Mouse (Mus musculus) frontal cortex, postnatal 36 days (tissue): Measurements from ENCODE around the gene Rest.
A peak's percentile ranks its signal among the peaks of the same experiment; 100 is the strongest.

Source experiments
- DNase-seq, 2 experiments: peaks; one replicate each; pipeline ENCODE4 v3.0.0; 2022; ENCODE audit warnings: low spot score in 2 of 2

Gene Rest

DNA sequence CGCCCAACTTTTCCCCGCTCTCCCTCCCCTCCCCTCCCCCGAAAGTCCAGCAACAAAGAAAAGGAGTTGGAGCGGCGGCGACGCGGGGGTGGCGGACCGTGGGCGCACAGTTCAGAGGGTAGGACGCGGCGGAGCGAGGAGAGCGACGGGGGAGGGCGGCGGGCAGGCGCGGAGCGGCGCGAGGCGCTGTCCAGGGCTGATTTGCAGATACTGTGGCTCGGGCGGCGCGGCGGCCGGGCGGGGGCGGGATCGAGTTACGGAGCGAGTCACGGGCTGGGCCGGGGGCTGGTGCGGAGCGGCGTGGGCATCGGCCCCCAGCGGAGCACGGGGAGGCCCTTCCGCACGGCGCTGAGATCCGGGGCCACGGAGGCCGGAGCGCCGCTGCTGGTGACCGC is 377 bp downstream of the Rest start:
- DNase-seq: peak; percentile 24 to 40

DNA sequence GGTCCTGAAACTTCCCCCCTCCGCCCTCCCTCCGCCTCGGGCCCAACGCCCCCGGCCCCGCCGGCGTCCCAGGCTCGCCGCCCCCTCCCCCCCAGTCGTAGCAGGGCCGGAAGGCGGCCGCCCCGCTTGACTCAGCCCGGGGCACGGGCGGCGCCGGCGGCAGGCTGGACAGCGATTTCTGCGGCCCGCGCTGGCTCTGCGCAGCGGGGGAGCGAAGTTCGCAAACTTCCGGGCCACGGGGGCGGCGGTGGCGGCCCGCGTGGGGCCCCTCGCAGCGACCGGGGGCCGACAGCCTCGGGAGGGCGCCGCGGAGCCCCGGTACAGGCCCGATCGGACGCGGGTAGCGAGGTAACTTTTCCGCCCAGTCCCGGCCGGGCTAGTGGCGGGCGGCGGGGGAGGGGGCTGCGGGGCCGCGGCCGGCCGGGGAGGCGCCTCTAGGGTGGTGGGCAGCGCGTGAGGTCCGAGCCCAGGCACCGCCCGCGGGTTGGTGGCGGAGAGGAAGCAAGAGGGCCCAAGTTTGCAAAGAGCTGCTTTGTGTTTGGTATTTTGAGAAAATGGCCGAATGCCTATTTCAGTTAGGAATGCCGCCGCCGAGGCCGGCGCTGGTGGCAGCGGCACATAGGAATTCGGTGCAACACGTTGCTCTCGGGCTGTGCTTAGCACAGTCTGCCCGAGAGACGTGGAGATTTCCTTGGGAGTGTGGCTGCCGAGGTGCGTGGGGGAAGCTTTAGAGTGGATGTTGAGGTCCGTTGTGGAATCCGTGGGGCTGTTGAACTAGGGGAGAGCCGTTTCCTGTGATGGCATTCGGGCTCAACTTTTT is 985 bp downstream of the Rest start:
- peak; percentile 28 to 32 for DNase-seq

DNA sequence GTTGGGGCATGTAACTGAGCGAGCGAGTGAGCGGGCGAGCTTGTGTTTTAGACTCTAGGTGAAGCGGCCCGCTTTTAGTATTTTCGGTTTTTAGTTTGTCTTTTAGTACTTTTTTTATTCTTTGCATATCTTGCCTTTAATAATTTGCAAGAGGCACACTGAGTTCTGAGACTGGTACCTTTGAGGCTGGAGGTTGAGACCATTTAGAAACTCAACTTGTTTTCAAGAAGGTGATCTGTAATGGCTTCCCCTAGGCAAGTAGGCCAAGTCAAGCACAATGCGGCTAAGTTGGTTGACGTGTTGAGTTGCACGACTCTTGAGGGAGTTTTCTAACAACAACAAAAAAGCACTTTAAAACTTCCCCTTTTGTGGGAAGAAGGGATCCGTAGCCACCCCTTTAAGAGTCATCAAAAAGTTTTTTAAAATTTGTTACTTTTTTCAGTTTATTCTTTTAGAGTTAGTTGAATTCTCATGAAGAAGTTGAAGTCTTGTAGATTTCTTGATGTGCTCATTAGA is 1.7 kb downstream of the Rest start:
- no peak for DNase-seq

DNA sequence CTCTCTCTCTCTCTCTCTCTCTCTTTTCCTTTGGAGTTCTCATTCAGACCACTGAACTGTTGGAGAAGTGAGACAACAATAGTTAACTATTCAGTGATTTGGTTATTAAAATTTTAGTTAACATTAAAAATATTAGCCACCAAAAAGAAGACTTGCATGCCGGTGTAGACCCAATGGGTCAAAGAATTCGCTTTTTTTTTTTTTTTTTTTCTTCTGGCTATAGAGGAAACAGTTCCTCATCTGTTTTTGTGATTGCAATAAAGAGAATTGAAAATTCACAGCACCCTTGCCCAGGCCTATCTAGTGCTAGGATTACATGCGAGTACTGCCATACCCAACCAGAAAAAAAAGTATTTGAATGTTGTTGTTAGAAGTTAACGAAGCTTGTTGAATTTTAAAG is 2.1 kb downstream of the Rest start:
- no peak for DNase-seq

DNA sequence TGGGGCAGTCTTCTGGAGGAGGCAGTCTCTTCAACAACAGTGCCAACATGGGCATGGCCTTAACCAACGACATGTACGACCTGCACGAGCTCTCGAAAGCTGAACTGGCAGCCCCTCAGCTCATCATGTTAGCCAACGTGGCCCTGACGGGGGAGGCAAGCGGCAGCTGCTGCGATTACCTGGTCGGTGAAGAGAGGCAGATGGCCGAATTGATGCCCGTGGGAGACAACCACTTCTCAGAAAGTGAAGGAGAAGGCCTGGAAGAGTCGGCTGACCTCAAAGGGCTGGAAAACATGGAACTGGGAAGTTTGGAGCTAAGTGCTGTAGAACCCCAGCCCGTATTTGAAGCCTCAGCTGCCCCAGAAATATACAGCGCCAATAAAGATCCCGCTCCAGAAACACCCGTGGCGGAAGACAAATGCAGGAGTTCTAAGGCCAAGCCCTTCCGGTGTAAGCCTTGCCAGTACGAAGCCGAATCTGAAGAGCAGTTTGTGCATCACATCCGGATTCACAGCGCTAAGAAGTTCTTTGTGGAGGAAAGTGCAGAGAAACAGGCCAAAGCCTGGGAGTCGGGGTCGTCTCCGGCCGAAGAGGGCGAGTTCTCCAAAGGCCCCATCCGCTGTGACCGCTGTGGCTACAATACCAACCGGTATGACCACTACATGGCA is 2.8 kb downstream of the Rest start:
- DNase-seq: no peak

DNA sequence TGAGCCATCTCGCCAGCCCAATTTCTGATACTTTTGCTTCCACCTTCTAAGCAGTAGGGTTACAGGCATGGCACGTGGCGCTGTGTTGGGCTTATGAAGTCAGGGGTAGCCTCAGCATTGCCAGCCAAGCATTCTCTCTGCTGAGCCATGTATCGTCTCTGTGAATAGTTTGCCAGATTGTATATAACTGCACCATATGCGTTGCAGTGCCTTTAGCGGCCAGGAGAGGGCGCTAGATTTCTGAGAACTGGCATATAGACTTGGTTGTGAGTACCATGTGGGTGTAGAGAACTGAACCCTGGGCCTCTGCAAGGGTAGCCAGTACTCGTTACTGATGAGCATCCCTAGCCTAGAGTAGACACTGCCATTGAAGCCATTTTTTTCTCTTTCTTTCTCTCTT is 4.1 kb downstream of the Rest start:
- no peak for DNase-seq

DNA sequence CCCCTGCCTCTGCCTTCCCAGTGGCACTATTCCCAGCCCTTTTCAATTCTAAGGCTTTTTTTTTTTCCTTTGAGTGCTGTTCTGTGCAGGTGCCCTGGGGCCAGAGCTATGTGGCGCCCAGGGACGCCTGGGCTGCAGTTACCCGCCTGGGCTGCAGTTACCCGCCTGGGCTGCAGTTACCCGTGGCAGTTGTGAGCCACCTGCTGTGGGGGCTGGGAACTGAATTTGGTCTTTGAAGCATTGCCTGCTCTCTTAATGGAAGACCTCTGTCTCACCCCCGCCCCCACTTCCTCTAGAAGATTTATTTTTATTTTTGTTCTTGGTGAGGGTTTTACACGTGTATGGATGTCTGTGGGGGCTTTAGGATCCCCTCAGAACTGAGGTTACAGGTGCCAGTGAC is 7.9 kb downstream of the Rest start:
- DNase-seq: no peak

DNA sequence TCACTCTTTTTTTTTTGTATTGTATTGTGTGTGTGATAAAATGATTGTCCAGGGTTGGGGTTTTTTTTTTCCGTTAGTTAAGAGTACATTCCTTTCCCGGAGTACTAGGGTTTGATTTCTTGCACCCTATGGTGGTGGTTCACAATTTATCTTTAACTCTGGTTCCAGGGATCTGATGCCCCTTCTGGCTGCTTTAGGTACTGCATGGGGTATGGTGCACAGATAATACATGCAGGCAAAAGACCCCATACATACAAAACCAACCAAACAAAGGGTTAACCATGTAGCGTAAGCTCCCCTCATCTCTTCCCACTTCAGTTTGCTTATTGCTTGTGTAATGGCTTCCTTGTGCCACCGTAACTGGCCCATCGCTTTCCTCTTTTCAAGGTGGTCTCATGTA is 10.7 kb downstream of the Rest start:
- DNase-seq: no peak

DNA sequence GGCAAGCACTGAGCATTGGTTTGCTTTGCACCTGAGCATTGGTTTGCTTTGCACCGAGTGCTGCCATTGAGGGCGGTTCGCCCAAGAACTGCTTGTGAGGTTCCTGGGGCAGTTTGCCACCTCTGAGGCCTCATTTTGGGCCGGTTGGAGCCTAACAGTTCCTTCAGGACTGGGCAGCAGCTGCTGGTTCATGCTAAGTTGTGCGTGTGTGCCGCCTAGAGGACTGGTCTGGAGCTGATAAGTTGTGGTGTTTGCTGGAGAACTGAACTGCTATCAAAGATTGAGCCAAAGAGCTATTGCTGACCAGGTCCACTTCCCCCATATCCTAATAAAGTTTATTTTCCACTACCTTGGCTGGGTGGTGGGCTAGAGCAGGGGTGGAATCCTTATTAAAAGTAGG is 11.9 kb downstream of the Rest start:
- no peak for DNase-seq

DNA sequence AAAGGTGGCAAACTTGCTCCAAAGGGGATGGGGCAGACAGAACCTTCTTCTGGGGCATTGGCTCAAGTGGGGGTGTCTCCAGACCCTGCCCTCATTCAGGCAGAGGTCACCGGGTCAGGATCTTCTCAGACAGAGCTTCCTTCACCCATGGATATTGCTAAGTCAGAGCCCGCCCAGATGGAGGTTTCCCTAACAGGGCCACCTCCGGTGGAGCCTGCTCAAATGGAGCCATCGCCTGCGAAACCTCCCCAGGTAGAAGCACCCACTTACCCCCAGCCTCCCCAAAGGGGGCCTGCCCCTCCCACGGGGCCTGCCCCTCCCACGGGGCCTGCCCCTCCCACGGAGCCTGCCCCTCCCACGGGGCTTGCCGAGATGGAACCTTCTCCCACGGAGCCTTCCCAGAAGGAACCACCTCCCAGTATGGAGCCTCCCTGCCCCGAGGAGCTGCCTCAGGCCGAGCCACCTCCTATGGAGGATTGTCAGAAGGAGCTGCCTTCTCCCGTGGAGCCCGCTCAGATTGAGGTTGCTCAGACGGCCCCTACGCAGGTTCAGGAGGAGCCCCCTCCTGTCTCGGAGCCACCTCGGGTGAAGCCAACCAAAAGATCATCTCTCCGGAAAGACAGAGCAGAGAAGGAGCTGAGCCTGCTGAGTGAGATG is 16.4 kb downstream of the Rest start:
- no peak for DNase-seq

DNA sequence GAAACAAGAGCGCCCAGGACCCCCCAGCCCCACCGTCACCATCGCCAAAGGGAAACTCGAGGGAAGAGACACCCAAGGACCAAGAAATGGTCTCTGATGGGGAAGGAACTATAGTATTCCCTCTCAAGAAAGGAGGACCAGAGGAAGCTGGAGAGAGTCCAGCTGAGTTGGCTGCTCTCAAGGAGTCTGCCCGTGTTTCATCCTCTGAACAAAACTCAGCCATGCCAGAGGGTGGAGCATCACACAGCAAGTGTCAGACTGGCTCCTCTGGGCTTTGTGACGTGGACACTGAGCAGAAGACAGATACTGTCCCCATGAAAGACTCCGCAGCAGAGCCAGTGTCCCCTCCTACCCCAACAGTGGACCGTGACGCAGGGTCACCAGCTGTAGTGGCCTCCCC is 17.0 kb downstream of the Rest start:
- DNase-seq: no peak

DNA sequence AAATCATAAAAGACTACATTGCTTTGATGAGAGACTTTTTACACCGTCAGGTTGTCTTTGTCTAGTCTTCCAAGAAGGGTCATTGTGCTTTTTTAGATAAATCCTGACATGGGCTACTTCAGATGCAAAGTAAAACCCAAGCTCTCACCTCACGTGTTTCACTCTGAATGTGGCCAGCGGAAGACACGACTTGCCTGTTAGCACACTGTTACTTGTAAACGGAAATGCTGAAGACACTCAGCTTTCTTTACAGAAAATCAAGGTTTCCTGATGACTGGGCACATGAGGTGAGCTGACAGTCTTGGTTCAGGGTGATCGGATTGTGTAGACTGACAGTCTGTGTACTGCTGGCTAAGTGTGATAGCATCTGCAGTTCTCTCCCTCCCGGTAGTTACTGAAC is 20.4 kb downstream of the Rest start:
- DNase-seq: no peak

DNA sequence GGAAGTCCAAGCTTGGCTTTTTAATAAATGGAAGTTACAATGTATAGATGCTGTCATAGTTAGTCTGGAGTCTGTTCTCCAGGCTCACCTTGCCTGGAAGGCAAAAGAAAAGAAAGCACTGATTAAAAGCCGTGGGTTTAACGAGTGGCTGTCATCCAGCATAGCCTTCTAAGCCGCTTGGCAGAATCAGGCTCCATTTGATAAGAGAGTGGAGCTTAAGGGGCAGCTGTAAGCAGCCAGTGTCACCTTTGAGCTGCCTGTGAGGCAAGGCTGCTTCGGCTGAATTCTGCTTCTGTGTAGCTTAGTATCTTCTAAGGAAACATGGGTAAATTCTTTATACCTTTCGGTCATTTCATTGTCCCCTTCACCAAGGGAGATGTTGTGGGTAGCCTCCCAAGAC is 21.6 kb downstream of the Rest start:
- DNase-seq: no peak

DNA sequence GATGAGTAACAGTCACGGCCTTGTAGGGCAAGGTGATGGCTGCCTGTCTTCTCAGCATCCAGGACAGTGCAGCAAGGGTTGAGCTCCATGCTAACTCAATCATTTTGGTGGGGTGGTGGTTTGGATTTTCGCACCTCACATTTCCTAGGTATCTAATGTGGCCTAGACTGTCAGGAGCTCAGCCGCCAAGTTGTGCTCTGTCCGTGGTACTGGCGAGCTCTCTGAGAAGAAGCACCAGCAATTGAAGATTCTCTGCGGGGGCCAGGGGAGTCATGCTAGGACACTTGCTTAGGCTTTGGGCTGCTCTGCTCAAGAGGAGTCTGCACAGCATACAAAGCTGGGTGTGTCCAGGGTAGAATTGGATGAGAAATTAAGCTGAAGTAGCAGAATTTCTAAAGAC is 22.6 kb downstream of the Rest start:
- no peak for DNase-seq

DNA sequence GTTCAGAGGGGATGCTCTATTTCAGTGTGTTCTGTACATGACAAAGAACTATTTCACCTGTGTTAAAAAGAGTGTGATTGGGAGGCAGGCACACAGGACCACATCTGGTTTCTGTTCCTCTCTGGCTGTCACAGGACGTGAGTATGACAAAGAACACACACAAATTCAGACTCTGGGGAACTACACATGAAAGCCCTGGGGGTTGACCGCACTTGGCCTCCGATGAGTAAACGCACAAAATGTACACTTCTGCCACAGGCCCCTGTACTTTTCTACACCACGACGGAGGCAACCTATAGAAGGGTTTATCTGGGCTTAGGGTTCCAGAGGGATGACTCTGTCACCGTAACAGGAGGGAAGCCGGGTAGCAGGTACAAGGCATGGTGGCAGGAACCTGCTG is 24.4 kb downstream of the Rest start:
- DNase-seq: no peak

DNA sequence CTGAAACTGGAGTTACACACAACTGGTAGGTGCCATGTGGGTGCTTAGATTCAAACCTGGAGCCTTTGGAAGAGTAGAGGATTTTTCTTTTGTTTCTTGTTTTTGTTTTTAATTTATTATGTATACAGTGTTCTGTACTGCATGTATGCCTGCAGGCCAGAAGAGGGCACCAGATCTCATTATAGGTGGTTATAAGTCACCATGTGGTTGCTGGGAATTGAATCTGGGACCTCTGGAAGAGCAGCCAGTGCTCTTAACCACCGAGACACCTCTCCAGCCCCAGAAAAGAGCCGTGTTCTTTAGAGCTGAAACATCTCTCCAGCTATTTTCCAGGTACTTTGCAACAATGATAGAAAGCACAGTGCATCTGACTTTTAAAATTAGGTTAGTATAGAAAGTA is 25.3 kb downstream of the Rest start:
- no peak for DNase-seq

DNA sequence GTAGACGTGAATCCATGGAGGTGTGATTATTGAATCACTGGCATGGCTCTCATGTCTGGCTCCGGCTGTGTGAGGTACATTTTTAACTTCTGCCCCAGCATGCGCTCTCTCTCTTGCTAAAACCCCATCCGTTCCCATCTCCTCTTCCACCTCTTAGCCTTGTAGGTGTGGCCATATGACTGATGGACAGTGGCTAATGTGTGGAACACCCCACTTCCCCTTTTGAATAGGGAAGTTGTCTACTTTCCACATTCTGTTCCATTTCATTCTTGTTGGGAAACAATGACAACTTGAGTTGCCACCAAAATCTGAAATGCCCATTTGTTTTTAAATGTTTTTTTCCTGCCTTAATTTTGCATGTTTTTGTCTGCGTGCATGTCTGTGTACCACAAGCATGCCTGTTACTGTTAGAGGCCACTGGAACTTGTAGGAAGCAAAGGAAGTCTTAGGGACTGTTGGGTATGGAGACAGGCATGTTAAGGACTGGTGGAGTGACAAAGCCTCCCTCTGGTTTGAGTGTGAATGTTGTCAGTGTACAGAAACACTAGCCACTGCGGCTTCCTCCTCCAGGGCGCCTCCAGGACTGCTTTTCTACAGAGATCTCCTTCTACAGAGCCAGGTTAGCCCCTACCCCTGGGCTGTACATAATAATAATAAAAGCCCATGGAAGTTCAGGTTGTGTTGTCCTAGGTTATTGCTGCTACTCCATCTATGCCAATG is 27.7 kb downstream of the Rest start:
- DNase-seq: no peak

DNA sequence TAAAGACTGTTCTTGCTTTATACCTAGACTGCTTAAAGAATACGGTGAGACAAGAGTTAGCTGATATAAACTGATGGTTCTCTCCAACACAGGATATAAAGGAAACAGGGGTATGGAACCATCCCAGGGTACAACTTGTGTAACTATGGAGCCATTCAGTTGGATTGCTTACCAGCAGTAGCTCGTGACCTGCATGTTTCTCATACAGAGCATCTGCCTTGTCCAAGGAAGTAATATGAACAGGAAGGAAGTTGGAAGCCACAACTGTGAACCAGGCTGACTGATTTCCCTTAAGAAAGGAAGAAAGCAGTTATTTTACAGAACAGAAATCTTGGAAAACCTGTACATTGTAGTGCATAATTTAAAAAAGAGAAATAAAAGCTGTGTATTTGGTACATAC is 34.2 kb downstream of the Rest start:
- no peak for DNase-seq

DNA sequence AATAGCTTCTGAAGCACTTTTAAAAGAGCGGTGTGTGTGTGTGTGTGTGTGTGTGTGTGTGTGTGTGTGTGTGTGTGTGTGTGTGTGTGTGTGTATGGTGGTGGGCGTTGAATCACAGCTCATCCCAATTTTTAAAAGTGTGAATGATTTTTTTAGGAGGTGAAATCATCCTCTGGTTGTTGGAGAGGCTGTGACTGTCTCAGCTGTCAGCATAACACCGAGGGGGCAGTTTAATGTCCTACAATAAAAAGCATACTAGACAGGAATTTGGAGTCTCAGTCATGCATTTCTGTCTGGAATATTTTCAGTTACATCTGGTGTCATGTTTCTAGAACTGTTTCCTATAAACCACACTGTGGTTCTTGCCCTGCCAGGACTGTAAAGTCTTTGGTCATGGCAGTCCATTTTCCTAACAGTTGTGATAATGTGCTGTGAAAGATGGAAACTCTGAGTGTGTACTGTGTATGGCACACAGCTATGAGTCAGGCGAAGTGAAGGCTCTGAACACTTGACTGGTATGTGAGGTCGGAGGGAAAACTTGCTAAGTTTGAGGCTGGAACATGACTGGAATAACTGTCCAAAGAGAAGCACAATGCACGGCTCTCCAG is 36.1 kb downstream of the Rest start:
- peak in 1 of 2 experiments; percentile 7 for DNase-seq

DNA sequence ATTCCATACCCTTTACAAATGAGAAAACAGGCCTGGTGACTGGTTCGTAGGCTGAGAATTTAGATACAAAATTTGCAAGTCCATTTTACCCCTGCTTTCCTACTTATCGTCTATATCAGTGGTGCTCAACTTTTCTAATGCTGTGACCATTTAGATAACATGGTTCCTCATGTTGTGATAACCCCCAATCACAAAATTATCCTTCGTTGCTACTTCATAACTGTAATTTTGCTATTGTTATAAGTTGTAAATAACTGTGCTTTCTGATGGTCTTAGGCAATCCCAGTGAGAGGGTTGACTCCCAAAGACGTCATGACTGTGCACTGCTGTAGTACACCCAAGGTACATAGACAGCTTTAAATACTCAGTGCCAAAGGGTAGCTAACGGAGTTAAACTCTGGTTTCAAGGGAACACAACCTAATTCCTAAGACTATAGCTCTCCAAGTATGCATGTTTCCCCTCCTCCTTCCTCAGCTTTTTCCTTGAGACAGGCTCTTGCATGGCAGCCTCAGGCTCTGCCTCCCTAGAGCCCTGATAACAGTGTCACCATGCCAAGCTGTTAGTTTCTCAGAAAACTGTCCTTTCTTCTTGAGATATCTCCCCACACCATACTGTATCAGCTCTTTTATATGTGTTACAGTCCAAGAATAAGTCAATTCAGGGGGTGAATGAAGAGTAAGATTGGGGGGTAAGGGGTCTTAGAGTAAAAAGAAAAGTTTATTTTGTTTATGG is 42.7 kb downstream of the Rest start:
- DNase-seq: no peak
